Mouse (Mus musculus) induced T-regulatory cell, adult 2 months (primary cell): ENCODE measurements around the gene Prrc2a.

Experiments
- DNase-seq: peaks from one replicate; pipeline ENCODE4 v3.0.0-alpha.2; 2012; ENCODE audit warnings: low read depth

The Prrc2a gene

DNA sequence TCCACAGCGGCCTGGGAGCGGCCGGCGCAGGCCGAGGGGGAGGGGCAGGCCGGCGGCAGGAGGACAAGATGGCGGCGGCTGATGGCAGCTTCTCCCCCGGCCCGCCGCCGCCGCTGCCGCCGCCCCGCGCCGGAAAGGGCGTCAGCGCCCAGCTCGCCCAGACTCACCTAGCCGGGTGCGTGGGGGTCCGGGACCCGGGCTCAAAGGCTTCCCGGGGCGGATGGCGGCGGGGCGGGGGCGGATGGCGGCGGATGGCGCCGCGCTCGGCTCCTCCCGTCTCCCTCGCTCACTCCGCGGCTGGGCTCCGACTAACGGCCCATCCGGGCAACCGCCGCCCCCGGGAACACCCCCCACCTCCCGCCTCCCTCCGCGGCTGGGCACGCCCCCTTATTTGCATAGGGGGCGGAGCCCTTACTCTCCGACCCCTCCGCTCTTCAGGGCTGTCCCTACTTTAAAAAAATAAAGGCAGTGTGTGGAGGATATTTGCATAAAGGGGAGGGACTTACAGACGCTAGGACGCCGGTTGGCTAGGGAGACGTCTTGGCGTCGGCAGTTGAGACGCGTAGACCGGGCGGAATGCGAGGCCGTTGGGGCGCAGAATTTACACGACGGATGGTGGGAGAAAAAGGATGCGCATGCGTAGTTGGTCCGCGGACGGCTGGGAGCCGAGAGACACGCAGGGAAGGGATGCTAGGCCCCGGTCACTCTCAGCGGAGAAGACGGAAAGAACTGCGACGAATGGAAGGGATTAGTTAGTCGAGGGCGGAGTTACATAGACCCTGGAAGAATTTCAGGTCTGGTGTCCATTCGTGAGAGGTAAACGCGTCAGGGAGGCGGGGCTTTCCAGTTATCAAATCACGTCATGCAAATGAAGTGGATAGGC is at the start of gene Prrc2a:
Prrc2a (minus strand) TSS at position 330 of the 883 bp plus-strand sequence.
- peak; percentile 99 for DNase-seq

DNA sequence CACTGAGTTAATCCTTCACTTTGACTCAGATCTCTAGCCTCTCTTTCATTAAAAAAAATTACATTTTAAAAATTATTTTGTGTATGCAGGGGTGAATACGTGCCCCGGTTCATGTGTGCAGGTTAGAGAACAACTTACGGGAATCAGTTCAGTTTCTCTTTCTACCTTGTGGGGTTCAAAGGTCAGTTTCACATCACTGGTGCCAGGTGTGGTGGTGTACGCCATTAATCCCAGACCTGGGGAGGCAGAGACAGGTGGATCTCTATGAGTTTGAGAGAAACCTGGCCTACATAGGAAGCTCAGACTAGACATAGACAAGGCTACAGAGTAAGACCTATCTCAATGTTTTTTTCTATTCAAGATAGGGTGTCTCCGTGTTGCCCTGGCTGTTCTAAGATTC is 48.4 kb upstream of the Prrc2a start:
- DNase-seq: no peak

DNA sequence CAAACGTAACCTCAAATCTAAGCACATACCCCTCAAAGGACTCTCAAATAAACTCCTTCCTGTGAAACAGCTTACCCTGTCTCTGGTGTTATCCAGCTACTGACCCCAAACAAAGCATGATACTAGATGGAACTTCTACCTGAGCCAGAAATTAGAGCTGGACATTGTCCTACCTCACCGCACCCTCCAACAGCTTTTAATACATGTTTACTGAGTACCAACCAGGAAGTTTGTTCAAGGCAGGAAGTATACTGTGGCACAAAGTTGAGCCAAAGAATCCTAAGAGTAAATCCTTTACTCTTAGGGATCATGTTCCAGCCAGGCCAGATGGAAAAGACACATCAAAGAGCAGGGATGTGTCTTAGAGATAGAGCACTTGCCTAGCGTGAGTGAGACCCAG is 45.9 kb upstream of the Prrc2a start:
- no peak for DNase-seq

DNA sequence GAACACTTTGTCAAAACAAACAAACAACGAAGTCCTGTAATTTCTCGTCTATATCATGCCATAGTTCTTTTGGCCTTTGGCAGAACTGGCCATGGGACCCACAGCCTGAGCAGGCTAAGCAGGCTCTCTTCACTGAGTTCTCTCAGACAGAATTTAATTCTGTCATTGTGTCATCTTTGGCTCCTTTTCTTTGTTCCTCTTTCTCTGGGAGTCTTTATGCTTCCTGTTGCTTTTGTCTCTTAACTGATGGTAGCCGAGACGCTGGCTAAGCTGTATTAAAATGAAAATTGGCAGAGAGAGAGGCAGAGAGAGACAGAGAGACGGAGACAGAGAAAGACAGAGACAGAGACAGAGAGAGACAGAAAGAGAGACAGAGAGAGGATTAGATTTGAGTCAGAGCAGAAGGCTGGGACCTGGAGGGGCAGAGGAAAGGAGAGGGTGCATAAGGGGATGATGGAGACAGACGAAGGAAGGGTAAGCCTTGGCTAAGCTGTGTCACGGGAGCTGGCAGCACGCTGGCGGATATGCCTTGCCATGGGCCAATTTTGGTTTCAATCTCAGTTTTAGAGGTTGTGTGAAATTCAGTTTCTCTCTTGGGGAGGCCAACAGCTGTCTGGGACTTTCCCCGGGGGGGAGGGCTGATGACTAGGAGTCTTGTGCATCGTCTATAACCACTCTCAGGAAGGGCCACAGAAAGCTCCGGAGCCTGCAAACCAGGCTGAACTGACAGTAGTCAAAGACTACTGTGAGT is 45.3 kb upstream of the Prrc2a start:
- DNase-seq: peak; percentile 96

DNA sequence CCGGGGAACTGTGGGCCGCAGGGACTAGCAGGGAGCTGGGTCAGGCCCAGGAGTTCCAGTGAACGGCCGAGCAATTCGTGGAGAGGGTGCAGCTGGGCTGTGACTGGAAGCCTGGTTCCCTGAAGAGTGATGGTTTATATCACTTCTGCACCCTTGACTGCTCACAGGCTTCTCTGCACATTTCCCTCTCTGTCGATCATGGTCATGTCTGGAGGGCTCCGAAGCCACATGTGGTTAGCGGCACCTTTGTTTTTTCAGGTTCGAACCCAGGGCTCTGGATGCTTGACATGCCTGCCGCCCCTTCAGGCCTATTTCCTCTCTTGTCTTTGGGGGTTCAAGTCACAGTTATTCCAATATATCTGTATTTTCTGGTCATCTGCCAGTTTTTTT is 40.7 kb upstream of the Prrc2a start:
- no peak for DNase-seq

DNA sequence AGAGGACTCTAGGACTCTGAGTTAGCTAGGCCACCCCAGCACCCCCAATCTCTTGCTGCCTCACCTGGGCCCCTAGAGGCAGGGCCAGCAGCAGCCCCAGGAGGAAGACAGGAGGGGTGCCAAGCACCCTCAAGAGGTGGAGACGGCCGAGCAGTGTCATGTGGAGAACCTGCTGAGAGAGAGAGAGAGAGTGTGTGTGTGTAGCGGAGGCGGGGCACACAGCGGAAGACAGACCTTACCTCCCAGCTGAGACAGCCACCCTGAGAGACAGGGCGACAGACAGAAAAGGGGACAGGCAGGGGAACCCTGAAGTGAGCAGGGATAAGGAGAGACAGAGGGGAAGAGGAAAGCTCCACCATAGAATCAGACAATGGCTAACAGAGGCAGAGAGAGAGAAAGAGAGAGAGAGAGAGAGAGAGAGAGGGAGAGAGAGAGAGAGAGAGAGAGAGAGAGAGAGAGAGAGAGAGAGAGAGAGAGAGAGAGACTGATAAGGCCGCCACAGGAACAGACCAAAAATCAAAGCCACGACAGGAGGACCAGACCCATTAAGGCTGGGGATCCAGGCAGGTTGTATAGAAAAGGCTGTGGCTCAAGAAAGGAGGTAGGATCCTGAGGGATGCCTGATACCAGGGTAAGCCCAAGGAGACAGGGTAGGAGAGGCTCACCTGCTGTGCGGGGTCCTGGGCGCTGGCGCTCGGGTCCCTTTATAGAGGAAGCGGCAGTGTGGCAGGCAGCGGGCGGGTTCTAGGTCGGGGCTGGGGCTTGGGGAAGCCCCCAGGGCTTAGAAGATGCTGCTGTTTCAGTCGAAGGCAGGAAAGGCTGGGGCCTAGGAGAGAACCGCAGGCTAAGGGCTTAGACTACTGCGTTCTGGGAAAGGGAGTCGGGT is 40.0 kb upstream of the Prrc2a start, which contains the start of gene Lta:
Lta (minus strand) TSS at position 858 of the 886 bp plus-strand sequence.
- peak; percentile 88 for DNase-seq

DNA sequence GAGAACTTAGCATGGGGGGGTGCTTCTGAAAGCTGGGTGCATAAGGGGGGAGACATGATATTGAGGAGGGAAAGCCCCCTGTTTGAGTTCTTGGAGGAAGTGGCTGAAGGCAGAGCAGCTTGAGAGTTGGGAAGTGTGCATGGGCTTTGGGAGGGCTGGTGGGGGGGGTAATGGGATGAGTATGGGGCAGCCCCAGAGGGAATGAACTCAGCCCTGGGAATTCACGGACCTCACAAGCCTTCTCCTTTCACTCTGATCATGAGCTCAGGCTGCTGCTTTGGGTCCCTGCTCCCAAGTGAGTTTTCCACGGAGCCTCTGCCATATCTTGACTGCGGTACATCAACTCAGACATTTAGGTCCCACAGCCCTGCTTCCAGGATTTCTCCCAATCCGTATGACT is 37.7 kb upstream of the Prrc2a start:
- no peak for DNase-seq

DNA sequence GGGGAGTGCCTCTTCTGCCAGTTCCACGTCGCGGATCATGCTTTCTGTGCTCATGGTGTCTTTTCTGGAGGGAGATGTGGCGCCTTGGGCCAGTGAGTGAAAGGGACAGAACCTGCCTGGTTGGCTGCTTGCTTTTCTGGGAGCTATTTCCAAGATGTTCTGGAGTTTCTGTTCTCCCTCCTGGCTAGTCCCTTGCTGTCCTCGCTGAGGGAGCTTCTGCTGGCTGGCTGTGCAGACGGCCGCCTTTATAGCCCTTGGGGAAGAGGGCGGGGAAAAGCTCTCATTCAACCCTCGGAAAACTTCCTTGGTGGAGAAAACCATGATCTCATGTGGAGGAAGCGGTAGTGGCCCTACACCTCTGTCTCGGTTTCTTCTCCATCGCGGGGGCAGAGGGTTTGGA is 37.1 kb upstream of the Prrc2a start, which contains the start of gene Tnf:
Tnf (minus strand) TSS at position 221 of the 400 bp plus-strand sequence.
- DNase-seq: peak; percentile 90

DNA sequence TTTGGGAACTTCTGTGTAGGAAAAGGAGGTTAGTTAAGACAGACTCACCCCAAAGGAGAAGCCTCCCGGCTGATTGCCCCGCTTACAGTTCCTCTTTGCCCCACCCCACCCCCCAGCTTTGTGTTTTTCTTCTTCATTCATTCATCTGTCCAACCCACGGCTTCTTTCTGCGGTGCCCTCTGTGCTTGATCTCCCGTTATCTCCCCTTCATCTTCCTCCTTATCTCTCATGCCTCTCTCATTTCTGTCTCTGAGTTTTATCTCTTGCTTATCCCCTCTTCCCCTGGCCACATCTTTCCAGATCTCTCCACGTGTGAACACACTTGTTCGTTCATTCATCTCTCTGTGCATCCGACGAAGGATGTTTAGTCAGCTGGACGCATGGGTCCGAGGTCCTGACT is 36.4 kb upstream of the Prrc2a start:
- DNase-seq: peak; percentile 78

DNA sequence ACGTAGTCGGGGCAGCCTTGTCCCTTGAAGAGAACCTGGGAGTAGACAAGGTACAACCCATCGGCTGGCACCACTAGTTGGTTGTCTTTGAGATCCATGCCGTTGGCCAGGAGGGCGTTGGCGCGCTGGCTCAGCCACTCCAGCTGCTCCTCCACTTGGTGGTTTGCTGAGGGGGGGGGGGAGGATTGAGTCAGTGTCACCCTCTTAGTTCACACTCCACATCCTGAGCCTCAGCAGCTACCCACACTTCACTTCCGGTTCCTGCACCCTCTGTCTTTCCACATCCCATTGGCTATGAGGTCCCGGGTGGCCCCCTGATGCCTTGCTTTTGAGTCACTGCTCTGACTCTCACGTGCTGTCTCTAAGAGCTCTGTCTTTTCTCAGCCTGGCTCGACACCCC is 35.7 kb upstream of the Prrc2a start:
- DNase-seq: peak; percentile 95

DNA sequence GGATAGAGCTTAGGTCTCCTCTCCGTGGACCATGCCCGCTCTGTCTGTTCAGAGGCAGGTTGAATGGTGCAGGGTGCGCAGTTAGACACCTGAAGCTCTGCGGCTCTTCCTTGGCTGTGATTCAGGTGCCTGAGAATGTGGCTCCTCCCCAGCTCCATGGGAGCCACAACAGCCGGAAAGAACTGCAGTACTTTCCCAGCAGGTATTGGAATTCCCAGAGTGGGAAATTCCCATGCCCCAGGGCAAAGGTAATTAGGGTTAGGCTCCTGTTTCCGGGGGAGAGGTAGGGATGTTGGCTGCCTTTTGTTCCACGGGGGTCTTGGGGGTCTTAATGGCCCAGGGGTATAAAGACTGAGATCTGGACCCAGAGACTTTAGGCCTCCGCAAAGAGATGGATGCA is 34.2 kb upstream of the Prrc2a start:
- DNase-seq: peak; percentile 48

DNA sequence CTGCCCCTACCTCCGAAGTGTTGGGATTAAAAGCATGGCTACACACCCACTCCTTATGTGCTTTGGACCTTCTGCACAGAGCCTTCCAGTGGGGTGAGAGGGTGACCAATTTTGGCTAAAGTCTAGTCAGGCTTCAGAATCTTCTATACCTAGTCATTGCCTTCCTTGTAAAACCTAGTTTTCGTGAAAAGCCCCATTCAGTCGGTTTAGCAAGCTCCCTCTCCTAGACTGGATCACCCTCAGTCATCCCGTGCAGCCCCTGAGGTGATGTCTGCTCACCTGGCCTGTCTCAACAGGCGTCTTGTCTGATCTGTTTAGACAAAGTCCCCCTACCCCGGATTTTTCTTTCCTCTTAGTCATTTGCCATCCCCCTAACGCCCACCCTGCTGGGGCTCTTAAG is 33.3 kb upstream of the Prrc2a start:
- DNase-seq: peak; percentile 56

DNA sequence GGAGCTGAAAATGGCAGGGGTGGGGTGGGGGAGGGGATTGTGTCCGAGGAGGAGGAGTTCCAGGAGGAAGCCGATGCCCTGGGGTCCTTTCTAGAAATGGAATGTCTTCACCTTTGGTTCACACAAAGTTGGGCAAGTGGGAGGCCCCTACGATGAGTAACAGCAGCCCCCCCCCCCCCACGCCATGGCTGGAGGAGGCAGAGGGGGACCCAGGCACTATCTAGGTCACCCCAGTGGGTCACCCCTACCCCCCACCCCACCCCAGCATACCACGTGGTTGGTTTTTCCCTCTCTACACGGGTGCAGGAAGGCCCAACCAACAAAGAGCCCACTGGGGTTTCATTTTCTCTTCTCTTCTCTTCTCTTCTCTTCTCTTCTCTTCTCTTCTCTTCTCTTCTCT is 32.4 kb upstream of the Prrc2a start:
- DNase-seq: peak; percentile 83

DNA sequence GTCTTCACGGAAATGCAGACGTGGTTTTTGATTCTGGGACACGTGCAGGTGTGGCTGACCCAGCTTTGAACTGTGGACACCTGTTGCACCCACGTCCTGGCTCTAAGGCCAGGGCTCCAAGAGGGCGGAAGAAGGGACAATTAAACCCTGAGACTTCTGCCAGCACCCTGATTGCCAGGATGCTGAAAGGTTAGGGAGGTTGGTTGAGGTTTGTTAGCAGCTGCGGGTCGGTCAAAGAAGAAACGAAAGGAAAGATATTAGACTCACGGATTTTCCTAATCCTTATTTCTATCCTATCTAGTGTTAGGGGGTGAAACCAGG is 31.6 kb upstream of the Prrc2a start:
- DNase-seq: peak; percentile 69

DNA sequence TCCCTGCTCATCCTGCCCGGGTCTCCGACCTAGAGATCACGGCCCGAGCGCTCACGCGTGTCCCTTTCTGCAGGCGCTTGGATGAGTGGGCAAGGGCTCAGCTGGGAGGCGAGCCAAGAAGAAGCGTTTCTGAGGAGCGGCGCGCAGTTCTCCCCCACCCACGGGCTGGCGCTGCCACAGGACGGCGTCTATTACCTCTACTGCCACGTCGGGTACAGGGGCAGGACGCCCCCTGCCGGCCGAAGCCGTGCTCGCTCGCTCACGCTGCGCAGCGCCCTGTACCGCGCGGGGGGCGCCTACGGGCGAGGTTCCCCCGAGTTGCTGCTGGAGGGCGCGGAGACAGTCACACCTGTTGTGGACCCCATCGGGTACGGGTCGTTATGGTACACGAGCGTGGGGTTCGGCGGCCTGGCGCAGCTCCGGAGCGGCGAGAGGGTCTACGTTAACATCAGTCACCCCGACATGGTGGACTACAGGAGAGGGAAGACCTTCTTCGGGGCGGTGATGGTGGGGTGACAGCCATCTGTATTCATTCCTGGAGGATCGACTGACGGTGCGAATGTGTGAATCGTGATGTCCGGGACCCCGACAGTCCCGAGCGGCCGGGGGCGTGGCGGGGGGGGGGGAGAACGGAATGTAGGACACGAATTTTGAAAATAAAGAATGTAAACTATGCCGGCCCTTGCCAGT is 31.1 kb upstream of the Prrc2a start:
- peak; percentile 93 for DNase-seq

DNA sequence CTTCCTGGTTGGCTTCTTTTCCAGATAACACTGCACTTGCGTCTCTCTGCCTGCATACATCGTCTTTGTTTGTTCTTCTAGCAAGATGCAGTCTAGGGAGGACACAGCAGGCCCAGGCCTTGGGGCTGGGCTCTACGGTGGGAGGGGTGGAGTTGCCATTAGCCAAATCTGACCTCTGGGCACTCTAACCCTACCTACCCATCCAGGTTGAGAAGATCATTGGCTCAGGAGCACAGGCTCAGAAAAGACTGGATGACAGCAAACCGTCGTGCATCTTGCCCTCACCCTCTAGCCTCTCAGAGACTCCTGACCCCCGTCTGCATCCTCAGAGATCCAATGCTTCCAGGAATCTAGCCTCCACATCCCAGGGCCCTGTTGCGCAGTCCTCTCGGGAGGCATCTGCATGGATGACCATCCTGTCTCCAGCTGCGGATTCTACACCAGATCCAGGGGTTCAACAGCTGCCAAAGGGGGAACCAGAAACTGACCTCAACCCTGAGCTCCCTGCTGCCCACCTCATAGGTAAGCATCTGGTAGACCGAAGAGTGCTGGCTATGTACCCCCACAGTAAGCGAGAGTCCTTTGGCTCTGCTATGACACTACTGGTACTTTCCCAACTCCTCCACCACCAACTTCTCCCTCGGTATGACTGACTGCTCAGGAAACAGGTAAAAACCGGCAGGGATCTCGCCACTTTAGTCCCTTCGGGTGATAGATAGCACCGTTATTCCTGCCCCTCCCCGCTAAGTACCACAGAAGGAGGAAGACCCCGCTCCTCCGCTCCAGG is 30.3 kb upstream of the Prrc2a start:
- peak; percentile 84 for DNase-seq

DNA sequence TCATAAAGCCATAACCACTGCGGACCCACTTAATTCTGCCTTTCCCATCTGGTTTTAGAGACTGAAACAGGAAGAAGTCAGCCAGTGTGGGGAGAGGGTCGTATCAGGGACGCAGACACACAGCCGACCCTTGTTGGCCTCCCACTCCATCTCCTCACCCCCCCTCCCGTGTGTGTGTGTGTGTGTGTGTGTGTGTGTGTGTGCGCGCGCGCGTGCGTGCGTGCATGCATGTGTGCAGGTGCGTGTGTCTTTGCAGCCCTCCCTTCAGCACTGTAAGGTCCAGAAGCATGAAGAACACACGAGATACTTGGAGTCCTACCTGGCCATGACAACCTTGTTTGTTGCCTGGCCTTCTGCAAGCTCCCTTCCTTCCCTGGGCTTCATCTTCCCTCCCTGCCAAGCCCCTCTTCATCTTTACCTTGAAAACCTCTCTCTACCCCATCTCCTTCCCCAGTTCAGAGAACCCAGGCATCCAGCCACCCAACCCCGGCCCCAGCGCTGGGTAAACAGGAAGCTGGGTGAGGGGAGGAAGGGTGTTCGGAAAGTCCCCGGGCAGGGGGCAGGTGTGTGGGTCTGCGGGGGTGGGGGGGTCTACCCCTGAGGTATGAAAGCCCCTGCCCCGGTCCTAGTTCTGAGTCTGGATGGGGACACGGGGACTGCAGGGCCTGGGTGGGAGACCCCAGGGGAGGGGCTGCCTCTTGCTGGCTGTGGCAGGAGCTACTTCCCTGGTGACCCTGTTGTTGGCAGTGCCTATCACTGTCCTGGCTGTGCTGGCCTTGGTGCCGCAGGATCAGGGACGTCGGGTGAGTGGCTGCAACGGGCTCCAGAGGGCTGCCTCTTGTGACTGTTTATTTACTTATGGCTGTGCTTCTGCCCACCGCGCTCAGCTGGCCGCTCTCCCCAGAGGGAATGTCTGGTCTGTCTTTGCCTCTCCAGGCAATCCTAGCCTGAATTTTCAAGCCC is 29.5 kb upstream of the Prrc2a start, which contains the start of gene Ltb:
Ltb (plus strand) TSS at position 559 of the 963 bp plus-strand sequence.
- DNase-seq: peak; percentile 92

DNA sequence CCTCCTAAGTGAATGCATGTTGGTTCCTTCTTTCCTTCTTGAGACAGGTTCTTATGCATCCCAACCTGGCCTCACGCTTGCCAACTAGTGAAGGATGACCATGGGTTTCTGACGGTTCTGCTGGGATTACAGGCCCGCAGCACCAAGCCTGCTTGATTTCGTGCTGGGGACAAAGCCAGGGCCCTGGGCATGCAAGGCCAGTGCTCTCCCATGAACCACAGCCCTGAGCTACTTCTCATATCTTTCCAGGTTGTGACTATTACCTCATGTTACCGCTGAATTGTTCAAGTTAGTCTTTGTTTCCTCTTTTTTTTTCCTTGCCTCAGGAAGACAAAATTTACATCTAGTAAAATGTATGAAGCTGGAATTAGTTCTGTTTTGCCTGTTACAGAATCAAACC is 28.2 kb upstream of the Prrc2a start:
- no peak for DNase-seq

DNA sequence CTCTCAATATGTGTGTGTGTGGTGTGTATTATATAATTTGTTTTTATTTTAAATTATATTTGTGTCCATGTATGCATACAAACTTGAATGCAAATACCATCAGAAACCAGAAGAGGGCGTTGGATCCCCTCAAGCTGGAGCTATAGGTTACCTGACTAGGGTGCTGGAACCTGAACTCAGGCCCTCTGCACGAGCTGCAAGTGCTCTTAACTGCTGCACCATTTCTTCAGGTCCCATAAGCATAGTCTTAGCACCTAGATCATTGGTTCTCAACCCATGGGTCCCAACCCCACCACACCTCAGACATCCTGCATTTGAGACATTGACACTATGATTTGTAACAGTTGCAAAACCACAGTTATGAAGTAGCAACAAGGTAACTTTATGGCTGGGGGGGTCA is 27.0 kb upstream of the Prrc2a start:
- peak; percentile 59 for DNase-seq

DNA sequence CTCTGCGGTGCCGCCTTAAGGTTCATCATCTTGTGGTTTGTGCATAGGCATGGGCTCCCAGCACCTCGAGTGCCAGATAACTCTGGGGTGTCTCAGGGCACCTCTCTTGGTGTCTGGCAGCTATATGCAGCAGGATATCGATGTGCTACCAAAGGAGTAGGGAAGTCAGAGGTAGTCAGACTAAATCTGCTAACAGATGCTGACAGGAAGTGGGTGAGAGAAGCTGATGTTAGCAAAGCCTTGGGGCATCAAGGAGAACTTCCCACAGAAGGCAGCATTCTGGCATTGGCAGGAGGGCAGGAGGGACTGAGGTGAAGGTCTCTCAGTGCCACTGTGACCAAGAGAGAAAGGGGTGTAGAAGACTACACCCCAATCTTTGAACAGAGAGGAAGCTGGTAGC is 25.4 kb upstream of the Prrc2a start:
- peak; percentile 83 for DNase-seq
